Mouse (Mus musculus): ENCODE results near the gene Olfr458. TPM values are rescaled to one million over a fixed set of nuclear protein-coding genes. Genes with fewer than 3 reads are reported as not detected.

Gene Olfr458
- polyA plus RNA-seq, 1 experiment from 2014 or later = not detected

GRCm38 (mm10) chr6:42470542-42470941, 5.5 kb upstream of the Olfr458 start:
- Histone ChIP-seq H3K36me3 (ENCODE audit: control insufficient read depth, insufficient read depth, low read length) (no peaks in the 10 kb centered on the region), H3K27me3 (replicated peaks; ENCODE audit: control insufficient read depth, insufficient read depth, low read length) (no peaks in the 10 kb centered on the region), H3K4me1 (replicated peaks; ENCODE audit: control insufficient read depth, insufficient read depth, low read length) (no peaks in the 10 kb centered on the region), H3K27ac (ENCODE audit: low read depth) (no peak overlapping the region), H3K4me2 (ENCODE audit: low read length) (no peak overlapping the region), H3K9me3 (ENCODE audit: control insufficient read depth, low read length) (no peaks in the 10 kb centered on the region), H3K4me3 (ENCODE audit: low read depth, low read length) (no peak overlapping the region), H3K9ac (ENCODE audit: low read length) (no peak overlapping the region)
- DNase-seq (ENCODE audit: low spot score) = no peak
- 90% methylated on average over 4 of the region's 4 CpGs for WGBS
- ATAC-seq (replicated peaks; ENCODE audit: low FRiP score, low TSS enrichment, low read depth) = no peak

GRCm38 (mm10) chr6:42447381-42447780, 17.6 kb downstream of the Olfr458 start:
- 81% methylated on average over 2 of the region's 2 CpGs for WGBS
- ATAC-seq (replicated peaks; ENCODE audit: low FRiP score, low TSS enrichment, low read depth) = no peak
- H3K9ac ChIP-seq (ENCODE audit: low read length) = no peak overlapping the region

GRCm38 (mm10) chr6:42444491-42444890, 20.5 kb downstream of the Olfr458 start:
- DNase-seq (ENCODE audit: low spot score) (no peak), ATAC-seq (replicated peaks; ENCODE audit: low FRiP score, low TSS enrichment, low read depth) (no peak)
- 50% methylated on average over 2 of the region's 2 CpGs for WGBS
- Histone ChIP-seq H3K4me3 (ENCODE audit: low read depth, low read length) (no peak overlapping the region), H3K9me3 (ENCODE audit: control insufficient read depth, low read length) (no peaks in the 10 kb centered on the region), H3K4me2 (ENCODE audit: low read length) (no peak overlapping the region), H3K4me1 (replicated peaks; ENCODE audit: control insufficient read depth, insufficient read depth, low read length) (no peaks in the 10 kb centered on the region), H3K27me3 (replicated peaks; ENCODE audit: control insufficient read depth, insufficient read depth, low read length) (no peaks in the 10 kb centered on the region), H3K9ac (ENCODE audit: low read length) (no peak overlapping the region), H3K36me3 (ENCODE audit: control insufficient read depth, insufficient read depth, low read length) (no peaks in the 10 kb centered on the region), H3K27ac (ENCODE audit: low read depth) (no peak overlapping the region)

More at GRCm38 (mm10) chr6:42447381-42447780, 17.6 kb downstream of the Olfr458 start:
- Histone ChIP-seq H3K27me3 (replicated peaks; ENCODE audit: control insufficient read depth, insufficient read depth, low read length) (no peaks in the 10 kb centered on the region), H3K4me1 (replicated peaks; ENCODE audit: control insufficient read depth, insufficient read depth, low read length) (no peaks in the 10 kb centered on the region), H3K36me3 (ENCODE audit: control insufficient read depth, insufficient read depth, low read length) (no peaks in the 10 kb centered on the region), H3K9me3 (ENCODE audit: control insufficient read depth, low read length) (no peaks in the 10 kb centered on the region), H3K4me3 (ENCODE audit: low read depth, low read length) (no peak overlapping the region), H3K4me2 (ENCODE audit: low read length) (no peak overlapping the region), H3K27ac (ENCODE audit: low read depth) (no peak overlapping the region)
- DNase-seq (ENCODE audit: low spot score) = no peak

- ATAC-seq (replicated peaks; ENCODE audit: low FRiP score, low TSS enrichment, low read depth) = no peak
- H3K4me2 ChIP-seq (ENCODE audit: low read length) = no peak overlapping the region
- no peaks in the 10 kb centered on the region for H3K4me1 ChIP-seq (replicated peaks; ENCODE audit: control insufficient read depth, insufficient read depth, low read length)
- H3K9me3 ChIP-seq (ENCODE audit: control insufficient read depth, low read length) = no peaks in the 10 kb centered on the region
- no peaks in the 10 kb centered on the region for H3K36me3 ChIP-seq (ENCODE audit: control insufficient read depth, insufficient read depth, low read length)
- no peaks in the 10 kb centered on the region for H3K27me3 ChIP-seq (replicated peaks; ENCODE audit: control insufficient read depth, insufficient read depth, low read length)
- WGBS = 57% methylated on average over 2 of the region's 2 CpGs
- H3K27ac ChIP-seq (ENCODE audit: low read depth) = no peak overlapping the region
- H3K4me3 ChIP-seq (ENCODE audit: low read depth, low read length) = no peak overlapping the region
- no peak for DNase-seq (ENCODE audit: low spot score)
- H3K9ac ChIP-seq (ENCODE audit: low read length) = no peak overlapping the region
These were observed 23.6 kb downstream of the Olfr458 start for GRCm38 (mm10) chr6:42441395-42441794.

- Histone ChIP-seq H3K4me2 (ENCODE audit: low read length) (no peak overlapping the region), H3K9me3 (ENCODE audit: control insufficient read depth, low read length) (no peaks in the 10 kb centered on the region), H3K27ac (ENCODE audit: low read depth) (no peak overlapping the region), H3K9ac (ENCODE audit: low read length) (no peak overlapping the region), H3K4me1 (replicated peaks; ENCODE audit: control insufficient read depth, insufficient read depth, low read length) (no peaks in the 10 kb centered on the region), H3K27me3 (replicated peaks; ENCODE audit: control insufficient read depth, insufficient read depth, low read length) (no peaks in the 10 kb centered on the region), H3K4me3 (ENCODE audit: low read depth, low read length) (no peak overlapping the region), H3K36me3 (ENCODE audit: control insufficient read depth, insufficient read depth, low read length) (no peaks in the 10 kb centered on the region)
- no peak for ATAC-seq (replicated peaks; ENCODE audit: low FRiP score, low TSS enrichment, low read depth)
- 75% methylated on average over 2 of the region's 2 CpGs for WGBS
- DNase-seq (ENCODE audit: low spot score) = no peak
These were observed 29.5 kb downstream of the Olfr458 start for GRCm38 (mm10) chr6:42435490-42435889.

- DNase-seq (ENCODE audit: low spot score) = no peak
- Histone ChIP-seq H3K4me3 (ENCODE audit: low read depth, low read length) (no peak within 1 kb of the TSS), H3K9me3 (ENCODE audit: control insufficient read depth, low read length) (no peaks in the 10 kb centered on the region), H3K9ac (ENCODE audit: low read length) (no peak within 1 kb of the TSS), H3K4me2 (ENCODE audit: low read length) (no peak within 1 kb of the TSS), H3K27me3 (replicated peaks; ENCODE audit: control insufficient read depth, insufficient read depth, low read length) (no peaks in the 10 kb centered on the region), H3K36me3 (ENCODE audit: control insufficient read depth, insufficient read depth, low read length) (no peaks in the 10 kb centered on the region), H3K4me1 (replicated peaks; ENCODE audit: control insufficient read depth, insufficient read depth, low read length) (no peaks in the 10 kb centered on the region), H3K27ac (ENCODE audit: low read depth) (no peak within 1 kb of the TSS)
- ATAC-seq (replicated peaks; ENCODE audit: low FRiP score, low TSS enrichment, low read depth) = no peak
- 74% methylated on average over 6 of the region's 6 CpGs for WGBS
These were observed 30.6 kb downstream of the Olfr458 start, which contains the start of gene Tas2r126 for GRCm38 (mm10) chr6:42434446-42434845. TSS of gene Tas2r126 (plus strand) at chr6:42434535.

- Histone ChIP-seq H3K27ac (ENCODE audit: low read depth) (no peak overlapping the region), H3K9me3 (ENCODE audit: control insufficient read depth, low read length) (no peaks in the 10 kb centered on the region), H3K4me2 (ENCODE audit: low read length) (no peak overlapping the region), H3K4me3 (ENCODE audit: low read depth, low read length) (no peak overlapping the region), H3K36me3 (ENCODE audit: control insufficient read depth, insufficient read depth, low read length) (no peaks in the 10 kb centered on the region), H3K9ac (ENCODE audit: low read length) (no peak overlapping the region), H3K27me3 (replicated peaks; ENCODE audit: control insufficient read depth, insufficient read depth, low read length) (no peaks in the 10 kb centered on the region), H3K4me1 (replicated peaks; ENCODE audit: control insufficient read depth, insufficient read depth, low read length) (no peaks in the 10 kb centered on the region)
- 69% methylated on average over 2 of the region's 2 CpGs for WGBS
- ATAC-seq (replicated peaks; ENCODE audit: low FRiP score, low TSS enrichment, low read depth) (no peak), DNase-seq (ENCODE audit: low spot score) (no peak)
These were observed 31.4 kb downstream of the Olfr458 start for GRCm38 (mm10) chr6:42433554-42433953.

- Histone ChIP-seq H3K9ac (ENCODE audit: low read length) (no peak overlapping the region), H3K9me3 (ENCODE audit: control insufficient read depth, low read length) (no peaks in the 10 kb centered on the region), H3K4me2 (ENCODE audit: low read length) (no peak overlapping the region), H3K4me1 (replicated peaks; ENCODE audit: control insufficient read depth, insufficient read depth, low read length) (no peaks in the 10 kb centered on the region), H3K27ac (ENCODE audit: low read depth) (no peak overlapping the region), H3K36me3 (ENCODE audit: control insufficient read depth, insufficient read depth, low read length) (no peaks in the 10 kb centered on the region), H3K4me3 (ENCODE audit: low read depth, low read length) (no peak overlapping the region), H3K27me3 (replicated peaks; ENCODE audit: control insufficient read depth, insufficient read depth, low read length) (no peaks in the 10 kb centered on the region)
- no peak for DNase-seq (ENCODE audit: low spot score)
- 89% methylated on average over 4 of the region's 4 CpGs for WGBS
- ATAC-seq (replicated peaks; ENCODE audit: low FRiP score, low TSS enrichment, low read depth) = no peak
These were observed 38.7 kb downstream of the Olfr458 start for GRCm38 (mm10) chr6:42426337-42426736.

- Histone ChIP-seq H3K9me3 (ENCODE audit: control insufficient read depth, low read length) (no peaks in the 10 kb centered on the region), H3K9ac (ENCODE audit: low read length) (no peak overlapping the region), H3K4me2 (ENCODE audit: low read length) (no peak overlapping the region), H3K4me1 (replicated peaks; ENCODE audit: control insufficient read depth, insufficient read depth, low read length) (no peaks in the 10 kb centered on the region), H3K4me3 (ENCODE audit: low read depth, low read length) (no peak overlapping the region), H3K27me3 (replicated peaks; ENCODE audit: control insufficient read depth, insufficient read depth, low read length) (no peaks in the 10 kb centered on the region), H3K36me3 (ENCODE audit: control insufficient read depth, insufficient read depth, low read length) (no peaks in the 10 kb centered on the region), H3K27ac (ENCODE audit: low read depth) (no peak overlapping the region)
- DNase-seq (ENCODE audit: low spot score) (no peak), ATAC-seq (replicated peaks; ENCODE audit: low FRiP score, low TSS enrichment, low read depth) (no peak)
- WGBS = 93% methylated on average over 3 of the region's 3 CpGs
These were observed 40.5 kb downstream of the Olfr458 start for GRCm38 (mm10) chr6:42424472-42424871.
